Mouse (Mus musculus) lung, postnatal 25 days (tissue): ENCODE results near the gene Gm49368.
"Not testable (repeated sequence)": the region's sequence is repeated elsewhere in the genome, so short reads cannot be mapped to it uniquely, and the experiment has no call there.

Source experiments
- DNase-seq: peaks from one replicate; pipeline ENCODE4 v3.0.0; 2022; ENCODE audit warnings: low spot score

The Gm49368 gene

DNA sequence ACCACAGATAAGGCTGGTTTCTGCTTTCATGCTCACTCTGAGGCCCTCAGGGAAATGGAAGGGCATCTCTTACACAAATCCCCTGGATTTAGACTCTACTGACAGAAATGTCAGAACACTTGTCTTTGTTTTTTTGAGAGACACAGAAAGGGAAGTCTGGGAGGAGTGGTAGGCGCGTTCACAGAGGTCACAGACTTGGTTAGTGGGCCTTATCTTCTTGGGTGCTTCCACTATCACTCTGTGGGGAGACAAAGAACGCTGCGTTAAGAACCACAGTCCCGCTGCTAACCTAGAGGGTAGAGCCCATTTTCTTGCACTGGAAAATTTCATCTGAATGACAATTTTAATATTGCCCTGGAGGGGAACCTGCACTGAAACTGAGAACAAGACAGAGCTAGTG, 69.7 kb downstream of the Gm49368 start:
- no peak for DNase-seq

- peak; percentile 46 for DNase-seq
Measured at GRCm38 (mm10) chr7:128133596-128133995, 71.1 kb downstream of the Gm49368 start.

GRCm38 (mm10) chr7:128136927-128137326, 74.4 kb downstream of the Gm49368 start:
- DNase-seq, result no peak

- DNase-seq, result no peak
Measured at GRCm38 (mm10) chr7:128139611-128140010, 77.1 kb downstream of the Gm49368 start.

DNA sequence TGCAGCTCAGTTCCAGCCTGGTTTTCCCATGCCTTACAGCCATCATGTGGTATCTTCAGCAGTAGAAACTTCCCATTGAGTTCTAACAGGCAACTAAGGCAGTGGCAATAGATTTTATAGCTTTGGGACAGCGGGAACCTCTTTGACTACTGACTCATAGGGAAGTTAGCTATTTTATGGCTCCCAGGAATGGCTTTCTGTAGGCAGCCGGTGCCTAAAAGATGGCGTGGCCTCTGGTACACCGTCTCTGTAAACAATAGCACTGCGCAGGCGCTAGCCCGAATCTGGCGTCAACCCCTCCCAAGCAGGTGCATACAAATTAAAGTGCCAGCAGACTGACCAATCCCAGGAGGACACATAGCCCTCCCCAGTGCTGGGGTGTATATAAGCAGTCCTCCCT, 88.5 kb downstream of the Gm49368 start:
- DNase-seq, result no peak

- no peak for DNase-seq
Measured at GRCm38 (mm10) chr7:128154076-128154475, 91.6 kb downstream of the Gm49368 start, which contains the start of gene Itgad. Gene Itgad (plus strand): TSS chr7:128154376.

- DNase-seq, result no peak
Measured at GRCm38 (mm10) chr7:128154924-128155323, 92.4 kb downstream of the Gm49368 start.

DNA sequence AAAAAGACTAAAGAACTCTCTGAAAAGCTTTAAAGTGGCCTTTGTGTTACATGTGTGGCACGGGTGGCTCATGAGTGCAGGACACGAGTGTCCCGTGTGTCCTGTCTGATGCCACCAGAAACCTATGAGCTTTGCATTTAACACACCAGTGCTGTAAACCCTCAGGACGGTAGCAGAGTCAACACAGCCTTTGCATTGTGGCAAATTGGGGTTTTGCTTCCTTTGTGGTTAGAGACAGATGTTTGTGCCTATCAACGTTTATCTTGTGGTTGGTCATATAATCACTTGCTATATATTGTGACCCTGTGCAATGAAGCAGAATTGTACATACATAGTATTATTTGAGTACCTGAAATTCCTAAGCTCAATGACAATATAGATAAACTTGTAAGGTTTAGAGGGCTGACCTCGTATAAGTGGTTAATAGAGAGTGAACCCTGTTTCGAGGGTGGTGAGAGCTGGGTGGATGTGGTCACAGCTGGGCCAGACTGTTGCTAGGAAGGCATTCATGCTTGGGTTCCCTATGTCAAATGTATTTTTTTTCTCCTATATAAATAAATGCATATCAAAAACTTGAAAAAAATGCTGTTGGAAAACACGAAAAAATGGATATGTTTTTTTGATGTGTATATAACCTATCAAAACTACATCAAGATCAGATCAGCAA, 96.3 kb downstream of the Gm49368 start:
- DNase-seq, result not testable (repeated sequence)

DNA sequence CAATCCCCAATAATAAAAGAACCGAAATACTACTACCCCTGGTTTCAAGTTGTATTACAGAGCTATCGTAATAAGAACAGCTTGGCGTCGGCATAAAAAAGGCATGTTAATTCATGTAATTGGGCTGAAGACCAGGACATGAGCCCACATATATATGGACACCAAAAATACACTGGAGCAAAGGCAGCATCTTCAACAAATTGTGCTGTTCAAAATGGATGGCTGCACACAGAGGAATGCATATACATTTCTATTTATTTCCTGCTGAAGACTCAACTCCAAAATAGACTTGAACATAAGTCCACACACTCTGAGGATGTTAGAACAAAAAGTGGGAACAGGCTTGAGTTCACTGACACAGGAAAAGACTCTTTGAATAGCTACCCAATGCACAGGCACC, 101.5 kb downstream of the Gm49368 start:
- DNase-seq, result no peak

DNA sequence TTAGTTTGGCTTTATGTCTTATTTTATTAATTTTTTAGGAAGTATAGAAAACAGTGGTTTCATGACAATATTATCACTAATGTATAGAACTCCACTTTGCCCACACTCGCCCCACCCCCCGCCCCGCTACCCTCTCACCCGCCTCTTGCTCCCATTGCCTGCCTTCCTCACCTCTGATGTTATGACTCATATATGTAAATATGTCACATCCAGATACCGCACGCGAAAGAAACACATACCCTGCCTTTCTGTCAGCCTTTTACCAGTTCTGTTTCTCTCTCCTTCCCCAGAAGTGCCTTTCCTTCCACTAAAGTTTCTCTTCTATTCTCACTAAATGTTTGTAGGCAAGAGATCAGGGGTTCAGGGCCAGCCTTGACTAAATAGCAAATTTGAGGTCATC, 103.9 kb downstream of the Gm49368 start:
- no peak for DNase-seq

DNA sequence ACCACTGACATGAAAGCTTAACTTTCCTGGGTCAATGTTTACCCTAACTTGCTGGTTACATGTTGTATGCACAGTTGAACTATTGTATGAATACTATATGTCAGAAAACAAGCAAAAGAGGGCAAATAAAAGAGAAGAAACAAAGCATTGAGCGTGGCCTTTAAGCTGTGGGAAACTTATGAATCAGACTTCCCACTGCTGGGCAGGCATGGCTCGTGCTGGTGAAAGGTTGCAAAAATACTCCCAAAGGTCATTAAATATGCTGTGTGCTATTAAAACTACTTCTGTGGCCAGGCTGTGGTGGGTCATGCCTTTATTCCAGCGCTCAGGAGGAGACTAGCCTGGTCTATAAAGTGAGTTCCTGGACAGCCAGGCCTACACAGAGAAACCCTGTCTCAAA, 107.5 kb downstream of the Gm49368 start:
- DNase-seq, result no peak
